Mouse (Mus musculus): ENCODE measurements around the gene Helt. TPM values are rescaled to one million over a fixed set of nuclear protein-coding genes. Genes with fewer than 3 reads are reported as not detected.

Gene Helt
- polyA plus RNA-seq, 1 experiment: not detected

DNA sequence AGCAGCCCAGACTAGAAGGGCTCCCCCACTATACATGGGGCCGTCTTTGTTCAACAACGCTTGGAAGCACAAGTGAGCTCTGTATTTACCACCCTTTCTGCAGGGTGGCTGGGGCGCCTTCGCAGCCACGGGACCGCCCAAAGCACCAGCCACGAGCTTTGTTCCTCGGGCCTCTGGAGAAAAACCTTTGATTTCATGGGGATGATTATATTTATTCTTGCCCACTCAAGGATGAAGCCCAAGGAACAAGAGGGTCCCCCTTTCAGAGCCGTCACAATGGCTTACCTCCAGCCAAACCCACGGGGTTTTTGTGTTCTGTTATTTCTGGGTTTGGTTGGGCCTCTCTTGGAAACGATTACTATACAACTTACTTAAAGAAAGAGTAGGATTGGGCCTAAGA is 5.2 kb downstream of the Helt start:
- Histone ChIP-seq H3ac (ENCODE audit: control insufficient read depth, insufficient read length, low read depth) (no peak overlapping the region), H3K36me3 (ENCODE audit: control insufficient read depth, insufficient read depth) (no peaks in the 10 kb centered on the region), H3K79me3 (ENCODE audit: low read depth) (no peaks in the 10 kb centered on the region), H3K79me2 (ENCODE audit: control insufficient read depth, insufficient read depth) (no peaks in the 10 kb centered on the region), H3K27me3 (ENCODE audit: control insufficient read depth, insufficient read depth, insufficient read length) (peaks cover 45% of the 10 kb centered on the region), H3K4me3 (ENCODE audit: insufficient read depth, poor library complexity, severe bottlenecking) (no peak overlapping the region)
- TF ChIP-seq CEBPB (IDR thresholded peaks at IDR 0.05; ENCODE audit: low read depth) (no peak), CTCF (IDR thresholded peaks at IDR 0.05; ENCODE audit: control insufficient read depth, insufficient read depth, insufficient read length) (no peak), FOSL1 (IDR thresholded peaks at IDR 0.05; ENCODE audit: insufficient read depth, low read length, poor library complexity, severe bottlenecking) (no peak), MYOG (IDR thresholded peaks at IDR 0.05; ENCODE audit: control insufficient read depth, extremely low read depth, insufficient read length) (no peak), USF1 (IDR thresholded peaks at IDR 0.05; ENCODE audit: low read depth) (no peak), MYOD1 (IDR thresholded peaks at IDR 0.05; ENCODE audit: control insufficient read depth, insufficient read length, low read depth) (no peak), MAX (IDR thresholded peaks at IDR 0.05) (no peak)

DNA sequence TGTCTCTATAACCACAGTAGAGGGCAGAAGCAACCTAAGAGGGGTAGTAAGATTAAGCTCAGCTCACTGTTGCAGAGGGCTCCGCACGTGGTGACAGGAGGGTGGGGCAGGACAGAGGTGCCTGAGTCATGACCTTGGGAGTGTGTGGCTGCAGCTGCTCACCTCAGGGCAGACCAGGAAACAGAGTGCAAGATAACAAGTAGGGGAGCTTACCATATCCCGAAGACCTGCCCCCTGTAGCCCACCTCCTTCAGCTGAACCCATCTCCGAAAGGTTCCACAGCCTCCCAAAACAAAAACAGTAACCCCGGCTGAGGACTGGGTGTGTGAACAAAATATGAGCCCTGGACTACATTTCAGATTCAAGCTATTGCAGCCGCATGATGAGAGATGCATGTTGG is 6.5 kb downstream of the Helt start:
- H3ac ChIP-seq (ENCODE audit: control insufficient read depth, insufficient read length, low read depth): no peak overlapping the region

DNA sequence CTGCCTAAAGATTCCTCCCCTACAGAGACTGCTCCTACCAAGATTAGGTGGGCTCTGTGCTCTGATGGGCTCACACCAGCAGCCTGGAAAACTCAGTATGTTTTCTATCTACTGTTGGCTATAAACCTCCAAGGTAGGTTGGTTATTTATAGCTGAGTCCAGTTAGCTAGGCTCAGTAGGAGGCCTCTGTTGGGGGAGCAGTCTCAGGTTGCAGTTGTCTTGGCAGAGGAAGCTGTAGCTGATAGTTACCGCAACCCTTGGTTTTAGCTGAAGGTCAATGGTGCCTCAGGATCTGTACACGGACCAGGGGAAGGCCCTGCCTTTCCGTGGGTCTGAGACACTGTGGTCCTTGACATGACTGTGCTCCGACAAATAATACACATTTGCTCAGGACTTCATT is 8.5 kb downstream of the Helt start:
- TF ChIP-seq CEBPB (IDR thresholded peaks at IDR 0.05; ENCODE audit: low read depth) (no peak), CTCF (IDR thresholded peaks at IDR 0.05; ENCODE audit: control insufficient read depth, insufficient read depth, insufficient read length) (no peak), MYOD1 (IDR thresholded peaks at IDR 0.05; ENCODE audit: control insufficient read depth, insufficient read length, low read depth) (no peak), FOSL1 (IDR thresholded peaks at IDR 0.05; ENCODE audit: insufficient read depth, low read length, poor library complexity, severe bottlenecking) (no peak), USF1 (IDR thresholded peaks at IDR 0.05; ENCODE audit: low read depth) (no peak), MAX (IDR thresholded peaks at IDR 0.05) (no peak), MYOG (IDR thresholded peaks at IDR 0.05; ENCODE audit: control insufficient read depth, extremely low read depth, insufficient read length) (no peak)
- Histone ChIP-seq H3K79me3 (ENCODE audit: low read depth) (no peaks in the 10 kb centered on the region), H3K79me2 (ENCODE audit: control insufficient read depth, insufficient read depth) (no peaks in the 10 kb centered on the region), H3K27me3 (ENCODE audit: control insufficient read depth, insufficient read depth, insufficient read length) (peaks cover 17% of the 10 kb centered on the region), H3ac (ENCODE audit: control insufficient read depth, insufficient read length, low read depth) (no peak overlapping the region), H3K4me3 (ENCODE audit: insufficient read depth, poor library complexity, severe bottlenecking) (no peak overlapping the region), H3K36me3 (ENCODE audit: control insufficient read depth, insufficient read depth) (no peaks in the 10 kb centered on the region)

More for the DNA sequence above, 6.5 kb downstream of the Helt start:
- TF ChIP-seq MAX (IDR thresholded peaks at IDR 0.05) (no peak), MYOD1 (IDR thresholded peaks at IDR 0.05; ENCODE audit: control insufficient read depth, insufficient read length, low read depth) (no peak), CTCF (IDR thresholded peaks at IDR 0.05; ENCODE audit: control insufficient read depth, insufficient read depth, insufficient read length) (no peak), USF1 (IDR thresholded peaks at IDR 0.05; ENCODE audit: low read depth) (no peak), MYOG (IDR thresholded peaks at IDR 0.05; ENCODE audit: control insufficient read depth, extremely low read depth, insufficient read length) (no peak), FOSL1 (IDR thresholded peaks at IDR 0.05; ENCODE audit: insufficient read depth, low read length, poor library complexity, severe bottlenecking) (no peak), CEBPB (IDR thresholded peaks at IDR 0.05; ENCODE audit: low read depth) (no peak)
- H3K4me3 ChIP-seq (ENCODE audit: insufficient read depth, poor library complexity, severe bottlenecking): no peak overlapping the region
- peaks cover 36% of the 10 kb centered on the region for H3K27me3 ChIP-seq (ENCODE audit: control insufficient read depth, insufficient read depth, insufficient read length)
- no peaks in the 10 kb centered on the region for H3K79me2 ChIP-seq (ENCODE audit: control insufficient read depth, insufficient read depth)
- no peaks in the 10 kb centered on the region for H3K79me3 ChIP-seq (ENCODE audit: low read depth)
- H3K36me3 ChIP-seq (ENCODE audit: control insufficient read depth, insufficient read depth): no peaks in the 10 kb centered on the region

DNA sequence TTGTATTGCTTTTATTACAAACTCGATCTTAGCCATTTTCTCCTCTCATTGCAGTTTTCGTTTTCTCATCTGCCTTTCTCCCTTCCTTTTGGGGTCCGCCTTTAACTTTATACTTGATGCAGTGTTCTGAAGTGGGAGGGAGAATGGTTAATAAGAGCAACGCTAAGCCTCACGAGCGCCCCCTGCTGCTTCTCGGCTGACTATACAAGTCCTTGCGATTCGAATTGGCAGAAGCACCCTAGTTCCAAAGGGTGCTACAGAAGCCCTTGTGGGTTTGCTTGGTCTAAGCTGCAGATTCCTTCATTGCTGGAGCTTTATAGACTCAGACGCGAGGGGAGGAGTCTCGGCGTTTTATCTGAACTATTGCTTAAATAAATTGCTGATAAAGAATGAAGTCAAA is 12.9 kb downstream of the Helt start:
- TF ChIP-seq MAX (IDR thresholded peaks at IDR 0.05) (no peak), CTCF (IDR thresholded peaks at IDR 0.05; ENCODE audit: control insufficient read depth, insufficient read depth, insufficient read length) (peak; percentile 35)
- no peak overlapping the region for H3ac ChIP-seq (ENCODE audit: control insufficient read depth, insufficient read length, low read depth)
- no peak overlapping the region for H3K4me3 ChIP-seq (ENCODE audit: insufficient read depth, poor library complexity, severe bottlenecking)
- no peaks in the 10 kb centered on the region for H3K79me2 ChIP-seq (ENCODE audit: control insufficient read depth, insufficient read depth)
- H3K27me3 ChIP-seq (ENCODE audit: control insufficient read depth, insufficient read depth, insufficient read length): peaks cover 22% of the 10 kb centered on the region
- no peaks in the 10 kb centered on the region for H3K36me3 ChIP-seq (ENCODE audit: control insufficient read depth, insufficient read depth)
- H3K79me3 ChIP-seq (ENCODE audit: low read depth): no peaks in the 10 kb centered on the region

DNA sequence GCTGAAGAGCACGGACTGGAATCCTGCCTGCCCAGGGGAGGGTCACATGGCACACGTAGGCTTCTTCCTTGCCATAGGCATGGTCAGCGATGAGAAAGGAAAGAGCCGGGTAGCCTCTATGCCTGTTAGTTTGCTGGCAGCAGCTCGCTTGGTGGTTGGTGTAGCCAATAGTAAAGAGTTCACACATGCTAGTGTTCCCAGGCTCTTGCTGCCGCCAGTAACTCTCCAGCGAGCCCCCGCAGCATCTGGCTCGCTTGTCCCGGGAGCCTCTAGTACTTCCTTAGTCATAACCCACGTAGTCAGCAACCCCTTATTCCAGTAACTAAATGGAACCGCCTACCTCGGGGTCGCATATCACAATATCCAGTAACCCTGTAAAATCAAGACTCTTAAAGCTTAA is 17.5 kb downstream of the Helt start:
- no peak overlapping the region for H3K4me3 ChIP-seq (ENCODE audit: insufficient read depth, poor library complexity, severe bottlenecking)
- no peaks in the 10 kb centered on the region for H3K79me2 ChIP-seq (ENCODE audit: control insufficient read depth, insufficient read depth)
- TF ChIP-seq FOSL1 (IDR thresholded peaks at IDR 0.05; ENCODE audit: insufficient read depth, low read length, poor library complexity, severe bottlenecking) (no peak), MAX (IDR thresholded peaks at IDR 0.05) (no peak), MYOD1 (IDR thresholded peaks at IDR 0.05; ENCODE audit: control insufficient read depth, insufficient read length, low read depth) (no peak), USF1 (IDR thresholded peaks at IDR 0.05; ENCODE audit: low read depth) (no peak), CEBPB (IDR thresholded peaks at IDR 0.05; ENCODE audit: low read depth) (no peak), CTCF (IDR thresholded peaks at IDR 0.05; ENCODE audit: control insufficient read depth, insufficient read depth, insufficient read length) (no peak), MYOG (IDR thresholded peaks at IDR 0.05; ENCODE audit: control insufficient read depth, extremely low read depth, insufficient read length) (no peak)
- H3K79me3 ChIP-seq (ENCODE audit: low read depth): no peaks in the 10 kb centered on the region
- peaks cover 23% of the 10 kb centered on the region for H3K27me3 ChIP-seq (ENCODE audit: control insufficient read depth, insufficient read depth, insufficient read length)
- no peaks in the 10 kb centered on the region for H3K36me3 ChIP-seq (ENCODE audit: control insufficient read depth, insufficient read depth)
- H3ac ChIP-seq (ENCODE audit: control insufficient read depth, insufficient read length, low read depth): no peak overlapping the region

DNA sequence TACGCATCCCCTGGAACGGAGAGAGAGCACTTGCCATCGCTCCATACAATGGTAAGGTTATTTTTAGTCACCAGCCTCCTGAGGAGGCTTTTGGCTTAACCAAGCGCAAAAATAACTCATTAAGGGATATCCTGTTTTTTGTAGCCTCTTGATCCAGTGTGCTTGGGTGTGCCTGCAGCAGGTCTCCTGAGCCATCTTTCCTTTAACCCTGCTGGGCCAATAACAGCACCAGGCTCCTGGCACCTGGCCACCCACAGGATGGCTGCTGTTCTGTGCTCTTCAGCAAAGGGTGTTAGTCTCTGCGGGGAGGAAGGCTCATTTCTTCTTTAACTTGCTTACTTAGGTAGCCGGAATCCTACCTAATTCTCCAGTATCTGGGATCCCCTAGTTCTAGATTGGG is 23.7 kb downstream of the Helt start:
- TF ChIP-seq MAX (IDR thresholded peaks at IDR 0.05) (no peak), FOSL1 (IDR thresholded peaks at IDR 0.05; ENCODE audit: insufficient read depth, low read length, poor library complexity, severe bottlenecking) (no peak), MYOD1 (IDR thresholded peaks at IDR 0.05; ENCODE audit: control insufficient read depth, insufficient read length, low read depth) (no peak), MYOG (IDR thresholded peaks at IDR 0.05; ENCODE audit: control insufficient read depth, extremely low read depth, insufficient read length) (no peak), CEBPB (IDR thresholded peaks at IDR 0.05; ENCODE audit: low read depth) (no peak), CTCF (IDR thresholded peaks at IDR 0.05; ENCODE audit: control insufficient read depth, insufficient read depth, insufficient read length) (no peak), USF1 (IDR thresholded peaks at IDR 0.05; ENCODE audit: low read depth) (no peak)
- Histone ChIP-seq H3K79me2 (ENCODE audit: control insufficient read depth, insufficient read depth) (no peaks in the 10 kb centered on the region), H3K27me3 (ENCODE audit: control insufficient read depth, insufficient read depth, insufficient read length) (peaks cover 11% of the 10 kb centered on the region), H3K4me3 (ENCODE audit: insufficient read depth, poor library complexity, severe bottlenecking) (no peak overlapping the region), H3ac (ENCODE audit: control insufficient read depth, insufficient read length, low read depth) (no peak overlapping the region), H3K79me3 (ENCODE audit: low read depth) (no peaks in the 10 kb centered on the region), H3K36me3 (ENCODE audit: control insufficient read depth, insufficient read depth) (no peaks in the 10 kb centered on the region)

All from C2C12 (cell line).